Mouse (Mus musculus): ENCODE results near the gene Esyt2.

Gene Esyt2

DNA sequence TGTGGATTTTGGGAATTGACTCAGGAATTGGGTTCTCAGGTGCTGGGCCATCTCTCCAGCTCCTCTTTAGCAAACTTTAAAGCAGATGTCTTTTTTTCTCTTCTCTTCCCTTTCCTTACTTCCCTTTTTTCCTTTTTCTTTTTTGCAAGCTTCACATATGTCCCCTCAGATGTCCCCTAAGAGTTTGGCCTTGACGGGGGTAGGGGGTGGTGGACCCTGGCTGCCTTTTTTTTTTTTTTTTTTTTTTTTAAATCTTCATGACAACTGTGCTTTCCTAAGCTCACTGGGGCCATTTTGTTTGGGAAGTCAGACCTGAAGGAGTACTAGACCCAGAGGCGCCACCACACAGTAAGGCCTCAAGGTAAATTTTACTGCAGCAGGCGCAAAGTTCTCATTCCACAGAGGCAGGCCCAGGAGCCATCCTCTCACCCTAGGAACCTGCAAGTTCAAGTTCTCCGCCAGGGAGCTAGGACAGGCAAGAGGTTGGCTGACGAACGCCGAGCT, 795 bp upstream of the Esyt2 start:
- no peak for DNase-seq (ENCODE audit: low read depth)

DNA sequence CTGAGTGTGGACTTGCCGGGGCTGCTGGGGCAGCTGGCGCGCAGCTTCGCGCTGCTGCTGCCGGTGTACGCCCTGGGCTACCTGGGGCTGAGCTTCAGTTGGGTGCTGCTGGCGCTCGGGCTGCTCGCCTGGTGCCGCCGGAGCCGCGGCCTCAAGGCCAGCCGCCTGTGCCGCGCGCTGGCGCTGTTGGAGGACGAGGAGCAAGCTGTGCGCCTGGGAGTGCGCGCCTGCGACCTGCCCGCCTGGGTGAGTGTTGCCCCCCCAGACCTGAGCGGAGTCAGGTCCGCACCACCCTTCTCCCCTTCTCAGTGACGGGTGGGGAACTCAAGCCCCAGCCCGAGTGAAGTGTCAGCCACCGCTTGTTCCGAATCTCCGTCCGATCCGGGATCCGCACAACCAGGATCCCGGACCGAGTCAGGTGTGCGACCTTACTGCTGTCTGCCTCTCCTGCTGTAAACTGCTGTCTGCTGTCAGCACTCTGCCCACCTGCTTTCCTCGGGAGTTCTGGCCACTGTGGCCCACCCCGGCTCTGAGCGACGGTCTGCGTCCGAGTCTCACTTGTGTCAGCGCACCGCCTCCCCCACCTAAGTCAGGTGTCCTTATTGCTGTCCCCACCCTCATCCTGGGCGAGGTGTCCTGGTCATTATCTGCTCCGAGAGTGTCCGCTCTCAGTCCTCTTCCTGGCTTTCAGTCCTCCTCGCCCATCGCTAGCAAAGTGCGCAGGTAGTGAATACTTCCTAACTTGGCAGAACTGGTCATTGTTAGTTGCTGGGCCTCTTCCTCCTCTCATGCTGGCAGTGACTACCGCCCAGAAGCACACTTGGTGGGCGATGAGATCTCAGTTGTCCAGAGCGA, 658 bp downstream of the Esyt2 start:
- peak; percentile 65 for DNase-seq (ENCODE audit: low read depth)

DNA sequence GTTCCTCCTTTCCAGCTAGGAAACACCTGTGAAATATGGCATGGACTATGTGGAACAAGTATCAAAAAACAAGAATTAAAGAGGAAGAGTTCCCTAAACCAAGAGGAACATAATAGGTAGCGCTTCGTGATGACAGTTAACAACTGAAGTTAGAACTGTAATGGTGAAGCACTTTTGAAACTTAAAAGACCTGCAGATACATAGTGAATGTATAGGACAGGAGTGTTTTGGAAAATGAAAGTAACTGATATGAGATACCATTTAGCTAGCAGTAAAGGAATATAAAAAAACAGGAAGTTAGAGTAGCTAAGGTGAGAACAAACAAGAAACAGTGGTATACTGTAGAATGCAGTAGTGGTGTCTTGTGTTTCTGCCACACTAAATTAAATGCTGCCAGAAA, 1.9 kb downstream of the Esyt2 start:
- DNase-seq (ENCODE audit: low read depth) = peak; percentile 26

DNA sequence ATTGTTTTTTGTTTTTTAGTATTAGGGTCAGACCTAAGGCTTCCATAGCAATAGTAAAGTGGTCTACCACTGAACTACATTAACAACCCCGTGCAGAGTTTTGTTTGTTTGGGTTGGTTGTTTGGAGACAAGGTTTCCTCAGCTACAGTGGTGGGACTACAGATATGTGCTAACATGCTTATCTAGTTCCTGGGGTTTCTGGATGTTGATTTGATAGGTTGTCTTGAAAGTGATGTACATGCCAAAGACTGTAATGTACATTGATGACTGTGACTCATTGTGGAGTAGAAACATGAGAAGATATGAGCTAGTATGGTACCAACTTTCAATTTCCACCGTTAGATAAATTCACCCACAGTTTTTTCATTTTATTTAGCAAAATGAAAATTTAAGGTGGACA, 2.5 kb downstream of the Esyt2 start:
- peak; percentile 51 for DNase-seq (ENCODE audit: low read depth)

DNA sequence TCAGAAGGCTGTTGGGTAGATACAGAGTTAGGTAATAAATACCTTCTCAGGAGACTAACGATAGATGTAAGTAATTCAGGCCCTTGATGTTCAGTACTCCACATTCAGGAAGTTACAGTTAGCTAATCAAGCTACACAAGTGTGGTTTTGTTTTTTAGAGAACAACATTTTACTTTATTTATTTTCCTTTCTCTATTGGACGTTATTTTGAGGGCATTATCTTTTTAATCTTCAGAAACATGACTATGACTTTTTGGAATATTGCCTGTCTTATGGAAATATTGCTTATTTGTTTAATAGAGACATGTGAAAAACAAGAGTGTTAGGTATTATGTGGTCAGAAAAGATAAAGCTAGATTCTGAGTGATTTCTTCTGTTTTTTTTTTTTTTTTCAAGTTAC, 12.2 kb downstream of the Esyt2 start:
- DNase-seq (ENCODE audit: low read depth) = peak; percentile 56

DNA sequence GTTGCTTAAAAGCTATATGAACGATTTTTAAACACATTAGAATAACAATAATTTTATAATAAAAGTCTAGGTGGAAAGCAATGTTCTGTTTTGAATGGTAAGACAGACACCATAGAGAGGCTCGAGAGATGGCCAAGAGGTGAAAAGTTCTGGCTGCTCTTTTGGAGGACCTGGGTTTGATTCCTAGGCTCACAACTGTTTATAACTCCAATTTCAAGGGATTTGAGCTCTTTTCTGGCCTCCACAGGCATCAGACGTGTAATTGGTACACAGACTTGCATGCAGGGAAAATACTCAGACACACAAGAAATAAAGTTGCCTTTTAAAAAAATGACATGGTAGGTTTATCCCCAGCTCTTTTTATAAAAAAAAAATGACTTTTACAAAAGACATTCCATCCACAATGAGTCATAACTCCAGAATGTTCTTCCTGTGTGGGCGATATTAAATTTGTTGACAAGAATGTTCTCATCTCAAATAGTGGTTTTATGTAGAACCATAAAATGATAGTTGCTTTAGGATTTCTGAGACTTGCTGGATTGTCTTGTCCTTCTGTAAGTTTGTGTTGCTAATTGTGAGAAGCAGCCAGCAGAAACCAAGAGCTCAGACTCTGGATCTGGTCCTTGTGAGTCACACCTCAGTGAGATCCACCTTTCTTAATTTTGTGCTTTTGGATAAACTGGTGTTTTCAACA, 12.8 kb downstream of the Esyt2 start:
- DNase-seq (ENCODE audit: low read depth) = peak; percentile 70

DNA sequence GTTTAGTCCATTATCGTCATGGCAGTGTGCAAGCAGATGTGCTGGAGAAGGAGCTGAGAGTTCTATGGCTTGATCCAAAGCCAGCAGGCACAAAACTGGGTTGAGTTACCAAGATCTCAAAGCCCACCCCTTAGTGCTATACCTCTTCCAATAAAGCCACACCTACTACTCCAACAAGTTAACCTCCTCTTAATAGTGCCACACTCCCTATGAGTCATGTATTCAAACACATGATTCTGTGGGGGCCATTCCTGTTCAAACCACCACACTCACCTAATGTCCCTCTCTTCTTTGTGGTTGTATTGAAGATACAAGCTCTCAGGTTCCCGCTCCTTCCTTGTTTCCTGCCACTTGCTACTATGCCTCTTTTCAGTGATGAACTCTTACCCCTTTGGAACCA, 18.9 kb downstream of the Esyt2 start:
- peak; percentile 70 for DNase-seq (ENCODE audit: low read depth)

DNA sequence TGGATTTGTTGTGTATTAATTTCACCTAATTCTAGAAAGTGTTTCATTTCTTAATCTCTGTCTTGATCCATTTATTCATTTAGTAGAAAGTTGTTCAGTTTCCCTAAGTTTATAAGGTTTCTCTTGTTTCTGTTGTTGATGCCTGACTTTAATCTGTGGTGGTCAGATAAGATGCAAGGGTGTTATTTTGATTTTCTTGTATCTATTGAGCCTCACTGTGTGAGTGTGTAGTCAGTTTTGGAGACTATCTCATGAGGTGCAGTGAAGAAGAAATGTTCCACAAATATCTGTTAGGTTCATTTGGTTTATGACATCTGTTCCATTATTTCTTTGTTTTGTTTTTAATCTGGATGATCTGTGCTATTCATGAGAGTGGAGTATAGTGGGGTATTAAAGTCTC, 21.2 kb downstream of the Esyt2 start:
- no peak for DNase-seq (ENCODE audit: low read depth)

DNA sequence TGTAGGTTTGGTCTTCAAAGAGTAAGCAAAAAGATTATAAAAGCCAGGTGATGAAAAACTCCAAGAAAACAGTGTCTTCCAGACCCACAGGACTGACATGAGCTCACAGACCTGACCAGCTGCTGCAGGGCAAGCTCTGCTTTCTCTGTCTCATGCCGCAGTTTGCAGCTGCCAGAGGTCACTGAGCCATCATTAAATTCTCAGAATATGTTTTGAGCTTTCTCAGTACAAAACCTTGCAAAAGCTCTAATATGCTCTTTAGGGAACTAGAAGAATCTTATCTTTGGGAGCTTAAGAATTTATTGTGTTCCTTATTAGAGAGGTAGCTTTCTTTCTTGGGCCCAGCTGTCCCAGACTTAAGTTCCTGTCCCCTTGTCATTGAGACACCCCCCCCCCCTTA, 25.0 kb downstream of the Esyt2 start:
- DNase-seq (ENCODE audit: low read depth) = peak; percentile 65

DNA sequence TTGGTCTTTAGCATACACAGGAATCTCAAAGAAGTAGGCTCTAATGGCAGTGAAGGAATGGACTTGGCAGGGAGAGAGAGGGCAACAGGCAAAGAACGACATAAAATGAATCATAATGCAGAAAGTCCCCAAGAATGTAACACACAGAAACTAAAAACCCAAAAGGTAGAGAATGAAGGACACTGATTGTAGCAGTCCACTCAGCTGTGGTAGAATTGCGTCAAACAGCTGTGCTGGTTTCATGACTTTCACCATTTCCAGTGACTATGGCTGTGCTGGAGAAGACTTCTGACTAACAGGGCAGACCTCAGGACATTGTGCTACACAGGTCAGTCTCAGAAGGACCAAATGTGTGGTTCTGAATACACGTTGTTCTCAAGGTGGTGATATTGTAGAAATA, 26.9 kb downstream of the Esyt2 start:
- no peak for DNase-seq (ENCODE audit: low read depth)

DNA sequence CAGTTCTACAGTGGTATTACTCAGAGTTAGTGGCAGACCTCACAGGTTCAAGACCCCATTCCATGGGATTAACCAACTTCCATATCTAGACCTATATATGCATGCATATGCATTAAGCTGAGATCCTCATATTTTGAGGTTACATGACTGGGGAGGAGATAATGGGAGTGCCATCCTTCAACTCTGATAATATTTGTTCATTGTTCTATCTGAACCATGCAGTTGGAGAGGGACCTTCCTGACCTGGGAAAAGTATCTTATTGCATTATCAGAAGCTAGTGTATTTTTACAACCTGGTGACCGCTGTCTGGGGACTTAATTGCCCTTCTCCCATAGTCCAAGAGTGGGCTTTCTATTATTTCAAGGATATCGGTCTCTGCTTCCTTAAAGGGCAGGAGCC, 27.6 kb downstream of the Esyt2 start:
- no peak for DNase-seq (ENCODE audit: low read depth)

DNA sequence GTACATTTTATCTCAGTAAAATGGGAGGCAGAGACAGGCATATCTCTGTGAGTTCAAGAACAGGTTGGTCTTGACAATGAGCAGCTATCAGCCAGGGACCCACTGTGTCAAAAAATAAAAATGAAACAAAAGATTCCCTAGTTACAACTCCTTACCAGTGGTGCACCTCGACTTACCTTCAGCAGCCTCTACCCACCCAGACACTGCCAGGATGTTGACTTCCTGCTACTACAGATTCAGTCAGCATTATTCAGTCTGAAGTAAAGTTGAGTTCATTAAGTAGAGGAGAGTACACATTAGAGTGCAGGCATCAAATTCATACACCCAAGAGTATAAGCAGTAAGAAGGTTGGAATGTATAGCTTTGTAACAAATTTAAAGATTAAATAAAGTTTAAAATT, 32.8 kb downstream of the Esyt2 start:
- DNase-seq (ENCODE audit: low read depth) = no peak

DNA sequence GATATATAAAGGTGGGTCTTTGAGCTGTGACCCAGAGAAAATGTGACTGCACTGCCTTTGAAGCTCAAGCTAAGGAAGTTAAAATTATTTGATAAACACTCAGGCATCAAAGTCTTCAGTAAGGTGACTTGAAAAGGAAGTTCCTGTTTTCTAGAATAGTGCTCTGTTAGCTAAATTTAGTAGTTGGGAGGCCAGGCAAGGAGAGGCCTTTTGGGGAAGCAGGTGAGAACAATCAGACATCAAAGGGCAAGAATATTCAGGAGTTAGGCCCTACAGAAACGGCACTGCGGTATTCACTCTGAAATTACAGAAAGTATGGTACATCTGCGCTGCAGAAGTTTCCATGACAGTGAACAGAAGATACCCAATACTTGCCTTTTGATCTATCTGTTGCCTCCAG, 34.5 kb downstream of the Esyt2 start:
- no peak for DNase-seq (ENCODE audit: low read depth)

DNA sequence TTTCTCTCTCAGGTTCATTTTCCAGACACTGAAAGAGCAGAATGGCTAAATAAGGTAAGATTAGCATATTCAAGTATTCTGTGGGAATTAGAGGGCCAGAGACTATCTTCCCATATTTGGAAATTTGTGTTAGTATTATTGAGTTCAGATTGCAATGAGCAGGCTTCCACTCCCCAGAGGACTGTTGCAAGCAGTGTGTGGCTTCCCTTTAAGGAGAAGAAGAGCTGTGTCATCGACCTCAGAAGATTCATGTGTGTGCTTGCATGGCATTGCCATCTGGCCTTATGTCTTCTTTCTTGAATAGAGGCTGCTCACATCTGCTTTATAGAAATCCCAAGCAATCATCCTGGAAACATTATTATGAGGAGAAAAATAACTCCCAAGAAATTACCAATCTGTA, 36.8 kb downstream of the Esyt2 start:
- DNase-seq (ENCODE audit: low read depth) = peak; percentile 53

DNA sequence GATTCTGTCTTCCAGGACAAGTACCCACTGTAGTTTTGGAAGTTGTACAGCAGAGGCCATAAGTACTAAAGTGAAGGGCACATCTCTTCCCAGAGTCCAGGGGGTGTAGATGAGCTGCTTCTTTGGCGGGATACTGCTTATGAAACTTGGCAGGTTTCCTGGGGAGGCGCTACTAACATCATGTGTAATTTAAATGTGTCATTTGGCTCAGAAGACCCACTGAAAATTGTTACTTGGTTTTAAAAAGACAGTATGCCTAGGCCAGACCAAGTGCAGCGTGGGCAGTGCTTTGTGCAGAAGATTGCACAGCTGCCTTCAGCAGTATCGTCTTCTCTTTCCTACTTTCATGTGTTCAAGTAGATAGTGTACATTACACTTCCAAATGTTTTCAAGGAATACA, 44.5 kb downstream of the Esyt2 start:
- DNase-seq (ENCODE audit: low read depth) = no peak

DNA sequence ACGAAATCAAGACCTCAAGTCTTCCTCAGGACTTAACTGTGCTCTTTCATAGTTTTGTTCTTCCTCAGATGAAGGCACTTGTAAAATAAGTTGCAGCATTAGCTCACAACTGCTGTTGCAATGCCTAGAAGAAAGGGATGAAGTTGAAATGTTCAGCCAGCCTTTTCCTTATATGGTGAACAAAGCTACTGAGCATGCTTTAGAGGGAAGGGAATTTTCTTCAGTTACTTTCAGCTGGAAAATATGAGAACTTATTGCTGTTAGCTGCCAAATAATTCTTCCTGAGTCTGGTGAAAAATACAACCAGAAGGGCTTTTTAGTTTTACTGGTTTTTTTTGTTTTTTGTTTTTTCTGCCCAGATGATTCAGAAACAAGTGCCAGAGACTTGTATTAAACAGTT, 45.2 kb downstream of the Esyt2 start:
- DNase-seq (ENCODE audit: low read depth) = peak; percentile 56

DNA sequence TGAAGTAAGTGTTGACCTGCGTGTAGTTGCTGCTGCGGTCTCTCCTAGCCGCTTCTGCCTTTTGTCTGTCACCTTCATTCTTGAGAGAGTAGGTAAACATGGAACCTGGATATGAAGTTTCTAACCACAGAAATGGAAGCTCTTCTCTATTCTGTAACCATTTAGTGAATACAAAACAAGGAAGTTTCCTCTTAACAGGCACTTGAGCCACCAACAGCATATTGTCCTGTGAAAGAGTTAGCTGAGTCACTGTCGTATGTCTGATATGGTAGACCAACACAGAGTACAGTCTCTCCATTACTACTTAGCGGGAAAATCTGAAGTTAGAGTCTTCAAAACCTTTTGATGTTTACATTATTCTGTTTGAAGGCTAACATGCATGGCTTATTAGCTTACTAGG, 53.3 kb downstream of the Esyt2 start:
- DNase-seq (ENCODE audit: low read depth) = peak; percentile 53

DNA sequence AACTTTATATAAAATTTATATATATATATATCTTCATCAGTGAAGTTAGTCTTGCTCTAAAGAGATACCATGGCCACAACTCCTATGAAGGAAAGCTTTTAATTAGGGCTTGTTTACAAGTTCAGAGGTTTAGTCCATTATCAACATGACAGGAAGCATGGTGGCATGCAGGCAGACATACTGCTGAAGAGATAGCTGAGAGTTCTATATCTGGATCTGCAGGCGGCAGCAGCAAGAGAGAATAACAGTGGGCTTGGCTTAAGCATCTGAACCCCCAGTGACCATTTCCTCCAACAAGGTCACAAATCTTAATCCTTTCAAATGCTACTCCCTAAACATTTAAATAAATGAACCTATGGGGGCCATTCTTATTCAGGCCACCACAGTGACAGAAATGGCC, 59.2 kb downstream of the Esyt2 start:
- DNase-seq (ENCODE audit: low read depth) = no peak

DNA sequence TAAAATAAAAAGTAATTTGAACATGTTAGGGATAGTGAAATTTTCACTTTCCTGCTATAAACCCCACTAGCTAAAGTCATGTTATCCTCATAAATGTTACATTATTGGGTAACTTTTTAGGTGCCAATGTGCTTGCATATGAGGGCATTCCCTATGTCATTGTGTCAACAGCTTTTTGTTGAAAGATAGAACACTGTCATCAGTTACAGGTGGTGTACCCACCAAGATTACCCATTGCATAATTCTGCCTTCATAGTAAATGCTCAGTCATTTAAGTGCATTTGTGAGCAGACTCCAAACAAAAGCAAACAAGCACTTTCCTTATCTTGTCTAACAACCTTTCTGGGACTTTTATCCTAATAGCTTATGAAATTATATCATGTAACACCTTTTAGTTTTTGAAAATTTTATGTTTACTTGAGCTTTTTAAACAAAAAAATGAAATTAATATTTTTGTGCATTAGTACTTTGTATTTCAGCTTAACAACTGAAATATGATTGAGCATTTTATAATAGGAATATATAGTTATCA, 67.8 kb downstream of the Esyt2 start:
- peak; percentile 11 for DNase-seq (ENCODE audit: low read depth)

DNA sequence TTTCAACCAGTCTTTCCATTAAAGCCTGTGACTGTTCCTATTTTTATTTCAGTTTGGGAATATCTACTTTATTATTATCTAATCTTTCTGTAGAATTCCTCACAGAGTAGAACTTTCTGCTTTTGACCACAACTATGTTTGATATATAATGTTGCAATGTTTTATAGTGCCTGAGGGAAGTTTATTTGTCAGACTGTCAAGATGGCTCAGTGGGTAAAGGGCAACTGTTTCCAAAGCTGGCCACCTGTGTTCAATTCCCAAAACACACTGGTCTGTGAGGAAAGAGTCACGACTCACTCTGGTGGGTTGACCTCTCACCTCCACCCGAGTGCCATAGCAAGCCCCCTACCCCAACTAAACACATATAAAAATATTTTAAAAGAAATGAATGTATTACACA, 68.4 kb downstream of the Esyt2 start:
- no peak for DNase-seq (ENCODE audit: low read depth)

DNA sequence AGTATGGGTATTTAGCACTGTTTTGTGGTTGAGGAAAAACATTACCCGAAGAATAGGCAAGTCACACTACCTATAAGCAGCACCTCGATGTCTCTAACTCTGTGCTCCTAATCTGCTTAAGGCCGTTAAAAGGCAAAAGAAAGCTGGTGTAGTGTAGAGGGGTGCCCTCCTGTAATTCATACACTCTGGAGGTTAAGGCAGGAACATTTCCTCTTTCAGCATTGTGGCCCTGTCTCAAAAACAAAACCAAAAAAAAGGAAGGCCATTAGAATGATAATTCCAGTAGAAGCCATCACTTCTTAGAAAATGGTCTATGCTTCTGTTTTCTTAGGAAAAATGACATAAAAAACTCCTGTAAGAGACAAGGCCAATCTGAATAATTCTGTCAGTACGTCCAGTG, 70.0 kb downstream of the Esyt2 start:
- DNase-seq (ENCODE audit: low read depth) = no peak

DNA sequence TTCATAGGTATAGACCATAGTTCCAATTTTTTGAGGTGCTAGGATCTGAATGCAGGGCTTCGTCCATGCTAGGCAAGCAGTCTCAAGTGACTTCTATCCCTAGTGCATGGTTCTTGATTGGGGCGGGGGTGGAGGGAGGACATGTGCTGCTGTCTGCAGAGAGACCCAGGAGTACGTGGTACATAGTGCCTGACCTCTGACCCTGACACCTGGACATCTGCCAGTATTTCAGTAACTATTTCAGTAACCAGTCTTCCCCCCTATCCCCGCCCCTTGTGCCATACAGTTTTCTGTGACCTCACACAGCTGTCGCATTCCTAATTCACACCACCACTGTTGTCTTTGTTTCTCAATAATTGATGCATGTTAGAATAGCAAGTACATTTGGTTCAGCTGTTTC, 71.4 kb downstream of the Esyt2 start:
- no peak for DNase-seq (ENCODE audit: low read depth)

DNA sequence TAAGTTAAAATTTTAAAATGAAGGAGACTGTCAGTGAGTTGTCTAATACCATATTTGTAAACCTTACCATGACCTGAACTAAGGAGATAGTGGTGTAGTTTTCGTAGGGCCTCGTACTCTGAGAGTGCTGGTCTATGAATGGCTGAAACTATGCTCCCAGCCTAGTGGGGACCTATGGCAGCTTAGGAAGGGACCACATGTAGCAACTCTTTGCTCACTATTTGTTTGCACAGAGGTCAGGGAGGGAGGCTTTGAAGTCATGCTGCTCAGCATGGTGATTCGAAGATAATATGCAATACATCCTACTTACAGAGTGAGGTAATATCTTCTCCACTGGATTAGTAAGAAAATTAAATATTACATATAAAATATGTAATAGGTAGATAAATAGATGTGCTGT, 73.7 kb downstream of the Esyt2 start:
- DNase-seq (ENCODE audit: low read depth) = no peak
